Mouse (Mus musculus): ENCODE results near the gene Rab5b.
A peak's percentile ranks its signal among the peaks of the same experiment; 100 is the strongest.
"Not testable (repeated sequence)": the region's sequence is repeated elsewhere in the genome, so short reads cannot be mapped to it uniquely, and the experiment has no call there.

The Rab5b gene

GRCm38 (mm10) chr10:128695992-128696807, at the start of gene Rab5b:
Rab5b (minus strand) TSS chr10:128696264.
- DNase-seq (ENCODE audit: low read depth, low spot score): peak; percentile 99

- DNase-seq (ENCODE audit: low read depth, low spot score): peak; percentile 88
Observed at GRCm38 (mm10) chr10:128744680-128745601, 48.9 kb upstream of the Rab5b start, which contains the start of gene Dgka. Dgka (minus strand) TSS chr10:128744855.

- DNase-seq (ENCODE audit: low read depth, low spot score): no peak
Observed at GRCm38 (mm10) chr10:128744211-128744610, 48.1 kb upstream of the Rab5b start.

GRCm38 (mm10) chr10:128743791-128744191, 47.7 kb upstream of the Rab5b start:
- DNase-seq (ENCODE audit: low read depth, low spot score): peak; percentile 61

GRCm38 (mm10) chr10:128743235-128743634, 47.2 kb upstream of the Rab5b start:
- no peak for DNase-seq (ENCODE audit: low read depth, low spot score)

- DNase-seq (ENCODE audit: low read depth, low spot score): peak; percentile 43
Observed at GRCm38 (mm10) chr10:128742616-128743015, 46.6 kb upstream of the Rab5b start.

GRCm38 (mm10) chr10:128740296-128740695, 44.2 kb upstream of the Rab5b start:
- DNase-seq (ENCODE audit: low read depth, low spot score): no peak

- no peak for DNase-seq (ENCODE audit: low read depth, low spot score)
Observed at GRCm38 (mm10) chr10:128737435-128737834, 41.4 kb upstream of the Rab5b start.

- DNase-seq (ENCODE audit: low read depth, low spot score): no peak
Observed at GRCm38 (mm10) chr10:128731992-128732391, 35.9 kb upstream of the Rab5b start.

GRCm38 (mm10) chr10:128731002-128731433, 35.0 kb upstream of the Rab5b start:
- DNase-seq (ENCODE audit: low read depth, low spot score): peak; percentile 64

GRCm38 (mm10) chr10:128728059-128728458, 32.0 kb upstream of the Rab5b start:
- no peak for DNase-seq (ENCODE audit: low read depth, low spot score)

GRCm38 (mm10) chr10:128725466-128725865, 29.4 kb upstream of the Rab5b start:
- not testable (repeated sequence) for DNase-seq (ENCODE audit: low read depth, low spot score)

GRCm38 (mm10) chr10:128715559-128716537, 19.8 kb upstream of the Rab5b start:
- peak; percentile 89 for DNase-seq (ENCODE audit: low read depth, low spot score)

GRCm38 (mm10) chr10:128711318-128711717, 15.3 kb upstream of the Rab5b start:
- DNase-seq (ENCODE audit: low read depth, low spot score): not testable (repeated sequence)

- DNase-seq (ENCODE audit: low read depth, low spot score): no peak
Observed at GRCm38 (mm10) chr10:128705317-128705693, 9.2 kb upstream of the Rab5b start.

GRCm38 (mm10) chr10:128704491-128705316, 8.6 kb upstream of the Rab5b start, which contains the start of gene Cdk2:
Cdk2 (minus strand) TSS chr10:128705031.
- DNase-seq (ENCODE audit: low read depth, low spot score): peak; percentile 89

- no peak for DNase-seq (ENCODE audit: low read depth, low spot score)
Observed at GRCm38 (mm10) chr10:128703895-128704294, 7.8 kb upstream of the Rab5b start, which contains the start of gene Pmel. Pmel (plus strand) TSS chr10:128704195.

- no peak for DNase-seq (ENCODE audit: low read depth, low spot score)
Observed at GRCm38 (mm10) chr10:128702328-128703007, 6.4 kb upstream of the Rab5b start.

GRCm38 (mm10) chr10:128700712-128701111, 4.6 kb upstream of the Rab5b start:
- no peak for DNase-seq (ENCODE audit: low read depth, low spot score)
